Mouse (Mus musculus) limb, embryonic 13.5 days (tissue): Measurements from ENCODE around the gene Dnhd1. TPM values are rescaled to one million over a fixed set of nuclear protein-coding genes. Genes with fewer than 3 reads are reported as not detected.
A peak's percentile ranks its signal among the peaks of the same experiment; 100 is the strongest.

Source experiments
- ATAC-seq: fragments of 200-750 bp; cut with Nextera tagmentation; 2 replicates; pipeline ENCODE4 v1.8.0; 2017; ENCODE audit warnings: low read depth, moderate number of reproducible peaks, moderate TSS enrichment; ENCODE audit not compliant: low FRiP score
- H3K27ac ChIP-seq: fragments of 300-500 bp; sonication (generic); 2 replicates; pipeline ENCODE4 v1.5.1; 2015; ENCODE audit warnings: inconsistent platforms, mild to moderate bottlenecking, moderate library complexity
- H3K27me3 ChIP-seq: fragments of 300-500 bp; sonication (generic); 2 replicates; pipeline ENCODE4 v1.6.1; 2015; ENCODE audit warnings: mild to moderate bottlenecking, inconsistent platforms
- H3K36me3 ChIP-seq: fragments of 300-500 bp; sonication (generic); 2 replicates; pipeline ENCODE4 v1.6.1; 2015; ENCODE audit warnings: inconsistent platforms, mild to moderate bottlenecking, moderate library complexity
- H3K4me1 ChIP-seq: fragments of 300-500 bp; sonication (generic); 2 replicates; pipeline ENCODE4 v1.6.1; 2015; ENCODE audit warnings: inconsistent platforms
- H3K4me2 ChIP-seq: fragments of 300-500 bp; sonication (generic); replicated peaks from 2 replicates; pipeline ENCODE4 v1.6.1; 2015; ENCODE audit warnings: inconsistent platforms, mild to moderate bottlenecking, moderate library complexity
- H3K4me3 ChIP-seq: fragments of 300-500 bp; sonication (generic); 2 replicates; pipeline ENCODE4 v1.5.1; 2015; ENCODE audit warnings: moderate library complexity, mild to moderate bottlenecking, inconsistent platforms
- H3K9ac ChIP-seq: fragments of 300-500 bp; sonication (generic); 2 replicates; pipeline ENCODE4 v1.6.1; 2015; ENCODE audit warnings: mild to moderate bottlenecking, inconsistent platforms
- H3K9me3 ChIP-seq: fragments of 300-500 bp; sonication (generic); 2 replicates; pipeline ENCODE4 v1.6.1; 2016; ENCODE audit warnings: inconsistent platforms
- WGBS: fragments of 180-500 bp; shearing (Covaris S2); methylation state at CpG from one replicate; pipeline ENCODE4 v1.1.7; 2015; 5-methylcytosine and 5-hydroxymethylcytosine counted together
- polyA plus RNA-seq: library from polyadenylated mRNA; unstranded; fragments of >200 nt; fragmentation: Nextera tagmentation; extraction: Ambion mirVana; gene quantifications from 2 replicates; pipeline ENCODE4 v1.2.1, GENCODE M21; 2015

Dnhd1 gene
- polyA plus RNA-seq: 1.7 and 1.9 TPM in 2 replicates

- Histone ChIP-seq H3K36me3 (peaks cover 9% of the 10 kb centered on the region), H3K27ac (peak within 1 kb of the TSS; percentile 40), H3K4me2 (peak within 1 kb of the TSS; percentile 68)
Measured at GRCm38 (mm10) chr7:105650639-105651435, at the start of gene Dnhd1. Gene Dnhd1 (plus strand): TSS chr7:105650827.

GRCm38 (mm10) chr7:105602860-105603623, 47.6 kb upstream of the Dnhd1 start:
- Histone ChIP-seq H3K27ac (no peak overlapping the region), H3K9ac (no peak overlapping the region), H3K4me2 (no peak overlapping the region)

More at GRCm38 (mm10) chr7:105650639-105651435, at the start of gene Dnhd1:
- no peaks in the 10 kb centered on the region for H3K27me3 ChIP-seq
- peak within 1 kb of the TSS; percentile 40 for H3K4me3 ChIP-seq
- ATAC-seq: peak; percentile 93
- peak within 1 kb of the TSS; percentile 39 for H3K9ac ChIP-seq
- peaks cover 6% of the 10 kb centered on the region for H3K4me1 ChIP-seq
- no peaks in the 10 kb centered on the region for H3K9me3 ChIP-seq
- 2% methylated on average over 17 of the region's 17 CpGs for WGBS

GRCm38 (mm10) chr7:105608467-105608866, 42.2 kb upstream of the Dnhd1 start:
- no peak overlapping the region for H3K4me3 ChIP-seq
- 90% methylated on average over 3 of the region's 3 CpGs for WGBS
- no peak overlapping the region for H3K9ac ChIP-seq
- no peak overlapping the region for H3K27ac ChIP-seq
- peaks cover 42% of the 10 kb centered on the region for H3K36me3 ChIP-seq
- H3K4me2 ChIP-seq: no peak overlapping the region
- H3K27me3 ChIP-seq: no peaks in the 10 kb centered on the region
- no peak for ATAC-seq
- peaks cover 8% of the 10 kb centered on the region for H3K9me3 ChIP-seq
- no peaks in the 10 kb centered on the region for H3K4me1 ChIP-seq

More at GRCm38 (mm10) chr7:105602860-105603623, 47.6 kb upstream of the Dnhd1 start:
- Histone ChIP-seq H3K4me3 (no peak overlapping the region), H3K27me3 (no peaks in the 10 kb centered on the region), H3K36me3 (no peaks in the 10 kb centered on the region), H3K4me1 (no peaks in the 10 kb centered on the region), H3K9me3 (peaks cover 8% of the 10 kb centered on the region)
- ATAC-seq: 0 out of 2 replicates have a peak, but pooled peaks have one; percentile 40
- 37% methylated on average over 9 of the region's 9 CpGs for WGBS

GRCm38 (mm10) chr7:105611767-105612166, 38.9 kb upstream of the Dnhd1 start:
- H3K4me3 ChIP-seq: no peak overlapping the region
- 93% methylated on average over 1 of the region's 1 CpGs for WGBS
- H3K27ac ChIP-seq: no peak overlapping the region
- no peaks in the 10 kb centered on the region for H3K9me3 ChIP-seq
- ATAC-seq: no peak
- no peaks in the 10 kb centered on the region for H3K27me3 ChIP-seq
- no peak overlapping the region for H3K4me2 ChIP-seq
- H3K9ac ChIP-seq: no peak overlapping the region
- peaks cover 73% of the 10 kb centered on the region for H3K36me3 ChIP-seq
- no peaks in the 10 kb centered on the region for H3K4me1 ChIP-seq

DNA sequence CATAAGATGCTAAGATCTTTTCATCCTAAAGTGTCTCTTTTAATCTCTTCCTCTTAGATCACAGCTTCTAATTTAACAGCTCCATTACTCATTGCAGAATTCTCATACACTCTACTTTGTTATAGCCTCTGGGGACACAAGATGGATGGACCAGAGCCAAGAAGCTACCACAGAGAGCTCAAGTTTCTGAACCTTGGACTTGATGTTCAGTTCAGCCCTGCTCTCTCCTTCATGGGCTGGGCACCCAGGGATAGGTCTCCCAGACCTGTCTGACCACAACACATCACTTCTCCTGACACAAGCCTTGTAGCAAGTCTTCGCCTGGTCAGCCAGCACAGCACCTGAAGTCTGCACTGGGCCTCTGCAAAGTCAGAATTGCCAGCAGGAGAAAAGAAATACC, 36.2 kb upstream of the Dnhd1 start:
- Histone ChIP-seq H3K27me3 (no peaks in the 10 kb centered on the region), H3K36me3 (peaks cover 98% of the 10 kb centered on the region), H3K27ac (no peak overlapping the region), H3K9ac (no peak overlapping the region), H3K4me3 (no peak overlapping the region), H3K9me3 (no peaks in the 10 kb centered on the region), H3K4me1 (no peaks in the 10 kb centered on the region), H3K4me2 (no peak overlapping the region)
- no peak for ATAC-seq
- WGBS: 92% methylated on average over 1 of the region's 1 CpGs

GRCm38 (mm10) chr7:105615720-105616119, 34.9 kb upstream of the Dnhd1 start:
- WGBS: 88% methylated on average over 1 of the region's 1 CpGs

DNA sequence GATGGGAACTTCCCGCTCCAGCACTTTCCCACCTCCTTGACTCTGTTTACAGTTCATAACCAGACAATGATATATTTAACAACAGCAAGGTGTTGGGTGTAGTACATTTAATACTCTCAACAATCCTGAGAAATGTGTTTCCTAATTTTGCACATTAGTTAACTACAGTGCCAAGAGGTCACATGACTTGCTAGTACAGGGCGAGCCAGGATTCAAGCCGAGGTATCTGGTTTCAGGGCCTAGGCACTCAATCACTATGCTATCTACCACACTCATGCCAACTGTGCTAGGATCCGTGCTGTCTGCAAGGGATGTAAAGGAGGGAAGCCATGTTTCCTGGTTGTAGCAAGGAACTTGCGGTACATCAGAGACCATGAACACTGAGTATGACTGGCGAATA, 34.1 kb upstream of the Dnhd1 start:
- H3K4me3 ChIP-seq: no peak overlapping the region
- H3K27ac ChIP-seq: no peak overlapping the region
- no peaks in the 10 kb centered on the region for H3K9me3 ChIP-seq
- H3K27me3 ChIP-seq: no peaks in the 10 kb centered on the region
- H3K36me3 ChIP-seq: peaks cover 98% of the 10 kb centered on the region
- 82% methylated on average over 6 of the region's 6 CpGs for WGBS
- no peak overlapping the region for H3K4me2 ChIP-seq
- no peak overlapping the region for H3K9ac ChIP-seq
- H3K4me1 ChIP-seq: no peaks in the 10 kb centered on the region
- no peak for ATAC-seq

More at GRCm38 (mm10) chr7:105615720-105616119, 34.9 kb upstream of the Dnhd1 start:
- ATAC-seq: no peak
- peaks cover 98% of the 10 kb centered on the region for H3K36me3 ChIP-seq
- no peak overlapping the region for H3K4me3 ChIP-seq
- H3K4me1 ChIP-seq: no peaks in the 10 kb centered on the region
- no peak overlapping the region for H3K4me2 ChIP-seq
- no peaks in the 10 kb centered on the region for H3K27me3 ChIP-seq
- no peak overlapping the region for H3K27ac ChIP-seq
- H3K9me3 ChIP-seq: no peaks in the 10 kb centered on the region
- no peak overlapping the region for H3K9ac ChIP-seq

DNA sequence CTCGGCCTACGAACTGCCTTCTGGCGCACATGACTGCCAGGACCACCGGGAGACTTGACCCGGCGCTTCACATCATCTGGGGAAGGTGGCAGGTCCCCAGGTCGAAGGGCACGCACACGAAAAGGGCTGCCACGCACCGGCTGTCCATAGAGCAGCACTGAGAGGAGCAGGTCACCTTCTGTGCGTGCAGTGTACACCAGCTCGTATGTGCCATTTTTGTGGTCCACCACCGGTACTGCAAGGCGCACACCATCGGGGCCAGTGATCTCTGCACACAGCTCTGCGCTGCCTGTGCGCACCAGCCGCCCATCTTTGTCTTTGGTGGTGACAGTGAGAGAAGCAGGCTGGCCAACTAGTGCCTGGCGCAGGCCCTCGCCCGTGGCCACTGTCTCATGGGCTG, 32.8 kb upstream of the Dnhd1 start:
- H3K9ac ChIP-seq: no peak overlapping the region
- H3K4me3 ChIP-seq: no peak overlapping the region
- no peaks in the 10 kb centered on the region for H3K4me1 ChIP-seq
- no peak overlapping the region for H3K27ac ChIP-seq
- 97% methylated on average over 22 of the region's 22 CpGs for whole genome bisulfite sequencing
- peaks cover 98% of the 10 kb centered on the region for H3K36me3 ChIP-seq
- ATAC-seq: no peak
- H3K9me3 ChIP-seq: no peaks in the 10 kb centered on the region
- no peaks in the 10 kb centered on the region for H3K27me3 ChIP-seq
- no peak overlapping the region for H3K4me2 ChIP-seq

DNA sequence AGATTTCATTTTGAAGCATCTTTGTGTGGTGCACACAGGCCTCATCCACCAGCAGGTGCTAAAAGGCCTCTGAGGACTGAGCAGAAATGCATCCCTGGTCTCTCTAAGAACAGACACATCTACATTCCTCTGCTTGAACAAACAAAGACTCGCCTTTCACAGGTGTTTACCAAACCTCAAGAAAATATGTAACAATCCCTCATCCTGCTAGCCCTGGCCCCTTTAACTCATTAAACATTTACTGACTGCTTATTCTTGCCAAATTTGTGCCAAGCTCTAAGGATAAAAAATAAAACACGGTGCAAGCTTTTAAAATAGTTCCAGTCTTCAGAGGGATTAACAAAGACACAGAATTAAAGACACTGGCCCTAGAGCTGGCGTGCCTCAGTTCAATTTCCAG, 30.9 kb upstream of the Dnhd1 start:
- peaks cover 99% of the 10 kb centered on the region for H3K36me3 ChIP-seq
- 83% methylated on average over 3 of the region's 3 CpGs for WGBS
- no peak for ATAC-seq
- H3K9ac ChIP-seq: no peak overlapping the region
- no peak overlapping the region for H3K4me3 ChIP-seq
- no peaks in the 10 kb centered on the region for H3K4me1 ChIP-seq
- no peaks in the 10 kb centered on the region for H3K9me3 ChIP-seq
- no peaks in the 10 kb centered on the region for H3K27me3 ChIP-seq
- no peak overlapping the region for H3K4me2 ChIP-seq
- no peak overlapping the region for H3K27ac ChIP-seq

GRCm38 (mm10) chr7:105621053-105621452, 29.6 kb upstream of the Dnhd1 start:
- Histone ChIP-seq H3K27ac (no peak overlapping the region), H3K4me1 (no peaks in the 10 kb centered on the region), H3K9me3 (no peaks in the 10 kb centered on the region), H3K36me3 (peaks cover 94% of the 10 kb centered on the region), H3K4me3 (no peak overlapping the region), H3K9ac (no peak overlapping the region), H3K27me3 (no peaks in the 10 kb centered on the region), H3K4me2 (no peak overlapping the region)
- 80% methylated on average over 4 of the region's 4 CpGs for WGBS
- ATAC-seq: no peak

DNA sequence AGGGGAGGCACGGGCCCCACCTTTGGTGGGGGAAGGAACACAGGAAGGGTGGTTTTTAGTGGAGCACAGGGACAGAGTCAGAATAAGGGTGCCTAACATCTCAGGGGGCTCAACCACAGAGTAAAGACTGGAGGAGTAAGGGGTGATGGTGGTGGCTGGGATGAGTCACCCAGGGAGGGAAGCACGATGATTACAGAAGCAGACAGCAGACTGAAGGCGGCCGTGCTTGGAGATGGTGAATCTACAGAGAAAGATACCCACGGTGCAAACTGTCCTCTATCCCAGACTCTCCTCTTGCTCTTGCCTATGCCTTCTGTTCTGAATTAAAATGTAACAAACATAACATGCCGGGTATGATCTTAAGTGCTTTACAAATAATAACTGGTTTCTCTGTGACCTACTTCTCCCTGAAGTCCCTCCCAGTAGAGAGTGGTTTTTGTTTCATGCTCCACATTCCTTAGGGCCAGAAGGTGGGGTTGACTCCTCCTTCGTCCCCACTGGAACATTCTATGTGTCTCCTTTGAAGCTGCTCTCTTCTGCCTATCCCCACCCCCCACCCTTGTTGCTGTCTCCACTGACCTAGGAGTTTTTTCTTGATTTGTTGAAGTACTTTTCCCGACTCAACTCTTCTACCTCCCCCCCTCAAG, 28.9 kb upstream of the Dnhd1 start:
- Histone ChIP-seq H3K9ac (no peak overlapping the region), H3K4me3 (no peak overlapping the region), H3K36me3 (peaks cover 86% of the 10 kb centered on the region), H3K4me2 (no peak overlapping the region), H3K27ac (no peak overlapping the region), H3K4me1 (no peaks in the 10 kb centered on the region), H3K9me3 (no peaks in the 10 kb centered on the region), H3K27me3 (no peaks in the 10 kb centered on the region)
- WGBS: 77% methylated on average over 8 of the region's 8 CpGs
- ATAC-seq: no peak

GRCm38 (mm10) chr7:105625397-105625796, 25.2 kb upstream of the Dnhd1 start:
- ATAC-seq: no peak
- Histone ChIP-seq H3K27ac (no peak overlapping the region), H3K4me1 (peaks cover 7% of the 10 kb centered on the region; the same call in 1 of the 2 replicates), H3K4me2 (no peak overlapping the region), H3K27me3 (no peaks in the 10 kb centered on the region), H3K9me3 (no peaks in the 10 kb centered on the region), H3K9ac (no peak overlapping the region), H3K4me3 (no peak overlapping the region), H3K36me3 (peaks cover 51% of the 10 kb centered on the region)
- 85% methylated on average over 6 of the region's 6 CpGs for WGBS
